Mouse (Mus musculus) liver, embryonic 14 days (tissue): ENCODE measurements around the gene Nat8f2. TPM values are rescaled to one million over a fixed set of nuclear protein-coding genes. Genes with fewer than 3 reads are reported as not detected.

Experiments
- polyA plus RNA-seq: library from polyadenylated mRNA; depleted of rRNA; stranded (reverse); fragments of >200 nt; gene quantifications from 2 replicates; pipeline ENCODE4 v1.2.3, GENCODE M21; 2012; rRNA removed

Nat8f2 gene
- 0.01 TPM in 1 of 2 replicates, not detected in the other for polyA plus RNA-seq

DNA sequence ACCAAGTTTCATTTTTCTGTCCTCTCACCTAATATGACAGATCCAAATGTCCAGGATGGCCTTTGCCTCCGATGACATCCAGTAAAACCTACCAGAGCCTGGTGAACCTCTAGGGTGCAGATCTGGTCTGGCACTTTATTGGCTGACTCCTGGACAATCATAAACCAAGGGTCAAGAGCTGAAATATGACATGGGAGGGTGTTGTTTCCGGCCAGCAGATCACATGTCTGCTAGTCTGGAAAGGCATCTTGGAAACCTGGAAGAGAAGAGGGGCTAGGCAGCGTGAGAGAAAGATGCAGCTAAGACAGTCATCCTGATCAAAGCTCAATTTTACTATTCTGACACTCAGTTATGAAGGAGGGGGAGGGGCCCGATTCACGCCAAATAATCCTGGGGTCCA lies at the start of gene Nat8f2:
Nat8f2 (minus strand) TSS at position 153 of the 400 bp plus-strand sequence.

DNA sequence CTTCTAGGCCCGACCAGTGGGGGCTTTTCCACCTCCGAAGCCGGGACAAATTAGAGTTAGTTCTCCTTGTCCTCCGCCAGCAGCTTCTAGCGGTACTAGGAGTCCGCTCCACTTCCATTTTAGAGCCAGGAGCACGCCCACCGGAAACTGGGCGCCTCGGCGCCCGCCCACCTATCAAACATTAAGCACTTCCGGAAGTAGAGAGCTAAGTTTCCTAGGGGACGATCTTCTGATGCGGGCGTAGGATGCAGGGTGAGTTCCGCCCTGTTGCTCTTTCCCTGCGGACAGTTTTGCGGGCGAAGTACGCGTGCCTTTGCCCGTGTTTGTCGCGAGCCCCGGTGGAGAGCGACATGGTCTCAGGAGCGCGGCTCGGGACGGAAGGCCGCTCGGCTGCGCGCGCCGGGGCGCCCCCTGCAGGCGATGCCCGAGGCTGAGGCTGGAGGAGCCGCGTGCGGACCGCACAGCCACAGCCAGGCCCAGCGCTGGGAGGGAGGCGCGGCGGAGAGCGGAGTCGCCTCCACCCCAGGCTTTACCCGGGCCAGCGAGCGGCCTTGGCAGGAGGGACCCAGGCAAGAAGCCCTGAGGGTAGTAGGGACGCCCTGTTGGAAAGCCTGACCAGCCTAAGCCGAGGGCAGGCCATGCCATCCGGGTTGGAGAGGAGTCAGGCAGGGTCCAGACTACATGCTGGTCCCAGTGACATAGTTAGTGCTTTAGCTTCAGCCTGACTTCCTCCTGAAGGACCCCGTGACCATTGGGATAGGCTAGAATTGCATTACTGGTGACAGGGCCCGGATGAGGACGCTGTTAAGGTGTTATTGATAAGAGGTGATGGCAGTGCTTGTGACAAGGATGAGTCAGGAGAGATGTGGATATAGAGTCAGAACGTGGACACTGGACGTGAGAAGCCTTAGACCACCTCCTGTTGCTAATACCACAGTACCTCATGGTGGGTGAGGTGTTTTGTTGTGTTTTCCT lies 46.9 kb upstream of the Nat8f2 start, which contains the start of gene Nat8f1:
Nat8f1 (minus strand) TSS at position 149 of the 975 bp plus-strand sequence.

DNA sequence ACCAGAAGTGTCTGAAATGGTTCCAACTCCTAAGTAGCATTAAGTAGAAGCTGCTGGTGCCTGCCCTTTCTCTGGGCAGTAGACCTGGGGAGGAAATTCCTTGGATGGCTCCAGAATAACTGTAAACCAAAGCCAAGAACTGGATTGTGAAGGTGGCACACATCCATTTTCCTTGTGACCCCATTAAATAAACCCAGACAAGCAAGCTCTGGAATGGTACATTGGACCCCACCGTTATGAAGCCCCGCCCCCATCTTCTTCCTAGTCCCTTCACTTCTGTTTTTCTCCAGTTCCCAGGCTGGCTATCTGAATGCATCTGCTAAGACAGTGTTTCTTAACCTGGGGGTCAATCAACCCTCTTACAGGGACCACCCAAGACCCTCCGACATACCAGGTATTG lies 42.6 kb upstream of the Nat8f2 start, which contains the start of gene Tprkb:
Tprkb (plus strand) TSS at position 279 of the 400 bp plus-strand sequence.

DNA sequence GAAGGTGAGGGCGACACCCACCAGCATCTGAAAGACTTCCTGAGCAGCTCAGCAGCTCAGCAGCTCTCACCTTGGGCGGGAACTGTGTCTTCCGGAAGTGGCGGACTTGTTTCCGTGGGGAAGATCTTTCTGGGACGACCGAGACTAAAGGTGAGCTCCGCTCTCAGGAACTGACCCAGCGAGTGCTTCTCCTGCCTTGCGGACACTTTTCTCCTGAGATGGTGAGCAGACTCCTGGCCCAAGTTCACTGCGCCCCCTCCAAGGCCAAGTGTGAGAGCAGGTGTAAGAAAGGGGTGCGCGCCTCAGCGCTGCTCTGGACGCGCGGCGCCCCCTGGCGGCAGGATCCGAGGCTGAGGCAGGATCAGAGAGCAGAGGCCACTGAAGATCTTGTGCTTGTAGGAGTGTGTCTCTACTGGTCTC lies 35.7 kb upstream of the Nat8f2 start, which contains the start of gene Nat8f4:
Nat8f4 (minus strand) TSS at position 243 of the 420 bp plus-strand sequence.

DNA sequence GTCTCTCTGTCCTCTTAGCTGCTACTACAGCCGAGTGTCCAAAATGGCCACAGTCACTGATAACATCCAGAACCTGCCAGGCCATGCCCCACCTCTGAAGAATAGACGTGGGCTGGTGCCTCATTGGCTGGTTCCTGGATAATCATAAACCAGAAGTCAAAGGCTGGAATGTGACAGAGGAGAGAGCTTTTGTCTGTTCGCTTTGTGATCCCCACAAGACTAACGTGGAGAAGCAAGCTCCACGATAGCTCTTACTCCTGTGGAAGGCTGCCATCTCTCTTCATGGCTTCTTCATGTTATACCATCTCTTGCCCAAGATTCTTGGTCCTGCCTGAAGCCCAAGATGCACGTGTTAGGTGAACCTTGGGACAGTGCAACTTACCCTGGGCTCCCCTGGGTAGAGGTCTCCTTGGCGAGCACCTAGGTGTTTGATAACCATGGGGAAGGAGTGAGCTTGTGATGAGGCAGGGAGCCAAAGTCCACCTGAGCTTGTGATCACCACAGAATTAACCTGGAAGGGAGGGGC lies 37.1 kb downstream of the Nat8f2 start, which contains the start of gene Nat8:
Nat8 (minus strand) TSS at position 287 of the 526 bp plus-strand sequence.

DNA sequence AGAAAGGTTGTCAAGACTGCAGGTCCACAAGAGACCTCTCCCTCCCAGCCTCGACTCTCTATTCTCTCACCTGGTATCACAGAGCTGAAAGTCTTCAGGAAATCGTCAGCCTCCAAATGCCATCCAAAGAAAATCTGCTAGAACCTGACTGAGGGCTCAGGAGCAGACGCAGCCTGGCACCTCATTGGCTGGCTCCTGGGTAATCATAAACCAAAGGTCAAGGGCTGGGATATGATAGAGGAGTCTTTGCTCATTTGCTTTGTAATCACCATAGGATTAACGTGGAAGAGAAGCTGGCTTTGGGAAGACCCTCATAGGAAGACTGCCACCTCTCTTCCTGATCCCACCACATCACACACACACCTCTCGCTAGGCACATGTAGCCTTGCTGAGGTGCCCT lies 48.1 kb downstream of the Nat8f2 start, which contains the start of the genes Nat8f6 and Nat8f5:
Nat8f6 (minus strand) TSS at position 118 of the 400 bp plus-strand sequence.
Nat8f5 (minus strand) TSS at position 136 of the 400 bp plus-strand sequence.

Other genes starting within 250 kb of the Nat8f2 start
- not detected in 2 replicates for gene Nat8f7, start 156.0 kb downstream of the Nat8f2 start, polyA plus RNA-seq
- not detected in 2 replicates for gene Nat8f3, start 103.4 kb downstream of the Nat8f2 start, polyA plus RNA-seq
- not detected in 2 replicates for gene Nat8f6, start 48.2 kb downstream of the Nat8f2 start, polyA plus RNA-seq
- not detected in 2 replicates for gene Nat8f5, start 48.2 kb downstream of the Nat8f2 start, polyA plus RNA-seq
- 0.03 TPM in 1 of 2 replicates, not detected in the other for gene Nat8, start 37.1 kb downstream of the Nat8f2 start, polyA plus RNA-seq
- gene Nat8f4, start 35.7 kb upstream of the Nat8f2 start, polyA plus RNA-seq = 0.55 and 0.73 TPM in 2 replicates
- gene Tprkb, start 42.7 kb upstream of the Nat8f2 start, polyA plus RNA-seq = 12.7 and 14.1 TPM in 2 replicates
- gene Nat8f1, start 46.5 kb upstream of the Nat8f2 start, polyA plus RNA-seq = 5.4 and 6.0 TPM in 2 replicates
- 21.3 and 23.4 TPM in 2 replicates for gene Dusp11, start 92.5 kb upstream of the Nat8f2 start, polyA plus RNA-seq
- not detected in 2 replicates for gene Figla, start 147.0 kb upstream of the Nat8f2 start, polyA plus RNA-seq
- 70.1 and 78.9 TPM in 2 replicates for gene Add2, start 159.5 kb upstream of the Nat8f2 start, polyA plus RNA-seq